Mouse (Mus musculus): Measurements from ENCODE around the gene Efcab6. TPM values are rescaled to one million over a fixed set of nuclear protein-coding genes. Genes with fewer than 3 reads are reported as not detected.

Gene Efcab6
- polyA plus RNA-seq, 1 experiment from 2014 or later: 0.65 TPM

- ATAC-seq: peak; percentile 85
- no peak overlapping the region for H3K4me3 ChIP-seq (ENCODE audit: low read length)
- H3K4me2 ChIP-seq (ENCODE audit: low read length): peak overlapping the region; percentile 32
- 5% methylated on average over 19 of the region's 19 CpGs for WGBS
- peaks cover 12% of the 10 kb centered on the region for H3K4me1 ChIP-seq (ENCODE audit: control insufficient read depth, insufficient read depth, low read depth, low read length)
- H3K9ac ChIP-seq (ENCODE audit: low read depth, low read length): no peak overlapping the region
- H3K36me3 ChIP-seq (ENCODE audit: control insufficient read depth, insufficient read depth, low read length): no peaks in the 10 kb centered on the region
- no peak overlapping the region for H3K27ac ChIP-seq (ENCODE audit: low read depth, low read length)
- no peaks in the 10 kb centered on the region for H3K9me3 ChIP-seq (ENCODE audit: control insufficient read depth, low read length)
- H3K27me3 ChIP-seq (replicated peaks; ENCODE audit: control insufficient read depth, insufficient read depth, low read length): no peaks in the 10 kb centered on the region
Measured at GRCm38 (mm10) chr15:83998115-83998514, 67.1 kb downstream of the Efcab6 start.

GRCm38 (mm10) chr15:83997550-83997949 lies 67.6 kb downstream of the Efcab6 start:
- ATAC-seq: peak; percentile 63; the same call in 1 of the 2 replicates
- Histone ChIP-seq H3K27ac (ENCODE audit: low read depth, low read length) (peak overlapping the region; percentile 37; the same call in 1 of the 2 replicates), H3K9me3 (ENCODE audit: control insufficient read depth, low read length) (no peaks in the 10 kb centered on the region), H3K4me1 (ENCODE audit: control insufficient read depth, insufficient read depth, low read depth, low read length) (peaks cover 12% of the 10 kb centered on the region), H3K27me3 (replicated peaks; ENCODE audit: control insufficient read depth, insufficient read depth, low read length) (no peaks in the 10 kb centered on the region), H3K4me2 (ENCODE audit: low read length) (no peak overlapping the region), H3K36me3 (ENCODE audit: control insufficient read depth, insufficient read depth, low read length) (no peaks in the 10 kb centered on the region), H3K9ac (ENCODE audit: low read depth, low read length) (no peak overlapping the region), H3K4me3 (ENCODE audit: low read length) (no peak overlapping the region)
- WGBS: 12% methylated on average over 4 of the region's 4 CpGs

DNA sequence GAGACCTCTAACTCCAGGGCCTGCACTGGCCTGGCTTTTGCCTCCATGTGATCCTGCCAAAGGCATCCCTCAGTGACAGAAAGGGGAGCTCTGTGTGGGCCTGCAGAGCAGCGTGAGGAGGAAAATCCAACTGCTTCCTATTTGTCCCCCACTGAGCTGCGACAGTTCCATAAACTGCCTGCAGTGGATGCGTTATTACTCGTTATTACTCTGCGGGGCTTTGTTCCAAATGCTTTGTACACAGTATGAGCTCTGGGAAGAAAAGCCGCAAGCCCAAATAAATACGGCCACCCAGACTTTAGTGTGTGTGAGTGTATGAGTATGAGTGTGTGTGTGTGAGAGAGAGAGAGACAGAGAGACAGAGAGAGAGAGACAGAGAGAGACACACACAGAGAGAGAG lies 68.3 kb downstream of the Efcab6 start:
- Histone ChIP-seq H3K4me3 (ENCODE audit: low read length) (no peak overlapping the region), H3K9me3 (ENCODE audit: control insufficient read depth, low read length) (no peaks in the 10 kb centered on the region), H3K9ac (ENCODE audit: low read depth, low read length) (no peak overlapping the region), H3K27ac (ENCODE audit: low read depth, low read length) (no peak overlapping the region), H3K36me3 (ENCODE audit: control insufficient read depth, insufficient read depth, low read length) (no peaks in the 10 kb centered on the region), H3K4me1 (ENCODE audit: control insufficient read depth, insufficient read depth, low read depth, low read length) (peaks cover 12% of the 10 kb centered on the region), H3K4me2 (ENCODE audit: low read length) (no peak overlapping the region), H3K27me3 (replicated peaks; ENCODE audit: control insufficient read depth, insufficient read depth, low read length) (no peaks in the 10 kb centered on the region)
- peak; percentile 31; the same call in 1 of the 2 replicates for ATAC-seq
- 39% methylated on average over 7 of the region's 7 CpGs for WGBS

DNA sequence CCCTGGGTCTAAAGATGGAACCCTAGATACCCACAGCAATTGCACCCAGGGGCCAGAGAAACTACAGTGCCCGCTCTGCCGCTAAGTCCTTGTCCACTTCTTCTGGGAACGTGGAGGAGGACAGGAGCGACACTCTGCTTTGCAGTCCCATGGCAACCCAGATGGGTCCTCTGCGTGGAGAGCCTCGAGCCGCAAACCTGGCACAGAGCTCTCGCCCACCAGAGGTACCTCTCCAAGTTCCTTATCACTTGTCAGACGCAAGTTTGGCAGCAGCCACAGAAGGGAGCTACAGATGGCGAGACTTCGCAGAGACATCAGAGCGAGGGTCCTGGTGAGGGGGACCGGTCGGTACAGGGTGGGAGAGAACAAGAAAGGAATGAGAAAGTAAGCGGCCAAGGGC lies 73.0 kb downstream of the Efcab6 start:
- H3K9me3 ChIP-seq (ENCODE audit: control insufficient read depth, low read length): no peaks in the 10 kb centered on the region
- 81% methylated on average over 15 of the region's 15 CpGs for WGBS
- no peak for ATAC-seq

DNA sequence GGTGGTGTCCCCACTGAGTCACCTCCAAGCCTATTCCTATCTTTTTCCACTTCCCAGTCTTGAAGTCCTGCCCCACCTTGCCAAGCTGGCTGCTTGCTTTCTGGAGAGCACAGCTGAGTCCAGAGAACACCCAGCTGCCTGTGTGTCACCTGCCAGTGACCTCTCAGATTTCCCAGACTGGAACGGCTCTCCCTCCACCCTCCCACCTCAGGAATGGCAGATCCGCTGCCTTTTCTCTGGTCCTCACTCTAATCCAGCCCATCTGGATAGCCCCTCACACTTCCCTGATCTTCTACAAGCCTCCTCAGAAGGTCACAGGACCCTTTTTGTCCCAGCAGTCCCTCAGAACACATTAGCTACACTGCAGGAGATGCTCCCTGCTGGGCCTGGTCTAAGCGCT lies 73.7 kb downstream of the Efcab6 start:
- H3K36me3 ChIP-seq (ENCODE audit: control insufficient read depth, insufficient read depth, low read length): no peaks in the 10 kb centered on the region
- ATAC-seq: no peak
- no peaks in the 10 kb centered on the region for H3K9me3 ChIP-seq (ENCODE audit: control insufficient read depth, low read length)
- H3K27me3 ChIP-seq (replicated peaks; ENCODE audit: control insufficient read depth, insufficient read depth, low read length): no peaks in the 10 kb centered on the region
- H3K27ac ChIP-seq (ENCODE audit: low read depth, low read length): no peak overlapping the region
- H3K4me1 ChIP-seq (ENCODE audit: control insufficient read depth, insufficient read depth, low read depth, low read length): peaks cover 2% of the 10 kb centered on the region
- no peak overlapping the region for H3K9ac ChIP-seq (ENCODE audit: low read depth, low read length)
- 17% methylated on average over 3 of the region's 3 CpGs for WGBS
- no peak overlapping the region for H3K4me3 ChIP-seq (ENCODE audit: low read length)
- H3K4me2 ChIP-seq (ENCODE audit: low read length): no peak overlapping the region

More for the DNA sequence above, 73.0 kb downstream of the Efcab6 start:
- no peak overlapping the region for H3K4me3 ChIP-seq (ENCODE audit: low read length)
- no peaks in the 10 kb centered on the region for H3K27me3 ChIP-seq (replicated peaks; ENCODE audit: control insufficient read depth, insufficient read depth, low read length)
- no peaks in the 10 kb centered on the region for H3K36me3 ChIP-seq (ENCODE audit: control insufficient read depth, insufficient read depth, low read length)
- H3K9ac ChIP-seq (ENCODE audit: low read depth, low read length): no peak overlapping the region
- H3K4me1 ChIP-seq (ENCODE audit: control insufficient read depth, insufficient read depth, low read depth, low read length): peaks cover 6% of the 10 kb centered on the region
- H3K4me2 ChIP-seq (ENCODE audit: low read length): no peak overlapping the region
- no peak overlapping the region for H3K27ac ChIP-seq (ENCODE audit: low read depth, low read length)

DNA sequence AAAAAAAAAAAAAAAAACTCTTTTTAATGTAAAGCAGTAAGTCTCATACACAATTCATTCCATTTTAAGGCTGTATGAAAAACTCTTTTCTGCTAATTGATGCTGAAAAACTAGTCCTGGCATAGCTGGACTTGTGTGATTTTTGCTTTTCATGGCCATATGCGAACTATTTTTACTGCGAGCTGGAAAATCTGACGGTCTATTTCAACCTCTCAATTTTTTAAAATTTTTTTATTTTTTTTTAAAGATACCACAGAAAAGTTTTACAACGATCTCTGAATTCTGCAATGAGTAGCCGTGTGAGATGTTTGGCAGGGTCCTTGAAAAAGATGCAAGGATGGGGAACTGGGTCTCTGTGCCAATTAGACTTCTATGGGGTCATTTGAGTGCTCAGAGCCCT lies 75.9 kb downstream of the Efcab6 start:
- H3K4me3 ChIP-seq (ENCODE audit: low read length): no peak overlapping the region
- H3K4me2 ChIP-seq (ENCODE audit: low read length): no peak overlapping the region
- no peaks in the 10 kb centered on the region for H3K9me3 ChIP-seq (ENCODE audit: control insufficient read depth, low read length)
- H3K27ac ChIP-seq (ENCODE audit: low read depth, low read length): no peak overlapping the region
- no peaks in the 10 kb centered on the region for H3K36me3 ChIP-seq (ENCODE audit: control insufficient read depth, insufficient read depth, low read length)
- 89% methylated on average over 5 of the region's 5 CpGs for WGBS
- H3K27me3 ChIP-seq (replicated peaks; ENCODE audit: control insufficient read depth, insufficient read depth, low read length): no peaks in the 10 kb centered on the region
- peaks cover 2% of the 10 kb centered on the region for H3K4me1 ChIP-seq (ENCODE audit: control insufficient read depth, insufficient read depth, low read depth, low read length)
- no peak overlapping the region for H3K9ac ChIP-seq (ENCODE audit: low read depth, low read length)
- no peak for ATAC-seq

GRCm38 (mm10) chr15:83988087-83988486 lies 77.1 kb downstream of the Efcab6 start:
- Histone ChIP-seq H3K9ac (ENCODE audit: low read depth, low read length) (no peak overlapping the region), H3K27me3 (replicated peaks; ENCODE audit: control insufficient read depth, insufficient read depth, low read length) (no peaks in the 10 kb centered on the region), H3K4me1 (ENCODE audit: control insufficient read depth, insufficient read depth, low read depth, low read length) (peaks cover 2% of the 10 kb centered on the region), H3K36me3 (ENCODE audit: control insufficient read depth, insufficient read depth, low read length) (no peaks in the 10 kb centered on the region), H3K9me3 (ENCODE audit: control insufficient read depth, low read length) (no peaks in the 10 kb centered on the region), H3K4me2 (ENCODE audit: low read length) (no peak overlapping the region), H3K27ac (ENCODE audit: low read depth, low read length) (no peak overlapping the region), H3K4me3 (ENCODE audit: low read length) (no peak overlapping the region)
- 18% methylated on average over 7 of the region's 7 CpGs for WGBS
- ATAC-seq: no peak

DNA sequence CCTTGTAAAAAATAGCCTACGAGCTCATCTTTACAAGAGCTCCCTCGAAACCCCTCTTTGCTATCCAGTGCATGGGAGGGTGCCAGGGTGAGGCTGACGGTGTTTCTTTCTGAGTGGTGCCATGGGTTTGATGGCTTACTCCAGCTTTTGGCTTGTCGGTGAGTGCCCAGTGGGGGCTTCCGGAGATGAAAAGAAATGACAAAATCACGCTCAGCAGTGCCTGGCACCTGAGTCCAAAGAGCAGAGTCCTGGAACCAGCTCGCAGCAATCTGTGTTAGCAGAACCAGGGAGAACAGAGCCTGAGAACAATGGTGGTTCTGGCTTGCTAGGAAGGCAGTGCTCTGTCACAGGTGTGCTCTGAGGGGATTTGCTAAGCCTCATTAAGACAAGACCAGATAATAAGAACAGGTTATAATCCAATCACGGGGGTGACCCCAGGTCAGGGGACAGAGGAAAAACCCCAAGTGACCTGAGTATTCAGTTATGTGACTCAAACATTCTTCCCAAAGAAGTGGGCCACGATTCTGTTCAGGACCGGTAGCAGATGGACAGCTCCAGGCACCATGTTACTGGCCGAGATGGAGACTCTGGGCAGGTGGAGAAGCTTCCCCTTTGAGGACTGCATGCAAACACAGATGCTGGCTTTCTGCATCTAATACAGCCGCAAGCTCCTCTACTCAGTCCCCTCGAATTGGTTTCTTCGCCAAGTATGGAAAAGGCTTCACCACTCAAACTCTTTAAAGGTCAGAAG lies 82.8 kb downstream of the Efcab6 start:
- no peaks in the 10 kb centered on the region for H3K27me3 ChIP-seq (replicated peaks; ENCODE audit: control insufficient read depth, insufficient read depth, low read length)
- WGBS: 62% methylated on average over 14 of the region's 14 CpGs
- no peaks in the 10 kb centered on the region for H3K9me3 ChIP-seq (ENCODE audit: control insufficient read depth, low read length)
- no peak for ATAC-seq
- no peak overlapping the region for H3K27ac ChIP-seq (ENCODE audit: low read depth, low read length)
- H3K4me1 ChIP-seq (ENCODE audit: control insufficient read depth, insufficient read depth, low read depth, low read length): no peaks in the 10 kb centered on the region
- H3K4me3 ChIP-seq (ENCODE audit: low read length): no peak overlapping the region
- H3K9ac ChIP-seq (ENCODE audit: low read depth, low read length): no peak overlapping the region
- no peak overlapping the region for H3K4me2 ChIP-seq (ENCODE audit: low read length)
- no peaks in the 10 kb centered on the region for H3K36me3 ChIP-seq (ENCODE audit: control insufficient read depth, insufficient read depth, low read length)

DNA sequence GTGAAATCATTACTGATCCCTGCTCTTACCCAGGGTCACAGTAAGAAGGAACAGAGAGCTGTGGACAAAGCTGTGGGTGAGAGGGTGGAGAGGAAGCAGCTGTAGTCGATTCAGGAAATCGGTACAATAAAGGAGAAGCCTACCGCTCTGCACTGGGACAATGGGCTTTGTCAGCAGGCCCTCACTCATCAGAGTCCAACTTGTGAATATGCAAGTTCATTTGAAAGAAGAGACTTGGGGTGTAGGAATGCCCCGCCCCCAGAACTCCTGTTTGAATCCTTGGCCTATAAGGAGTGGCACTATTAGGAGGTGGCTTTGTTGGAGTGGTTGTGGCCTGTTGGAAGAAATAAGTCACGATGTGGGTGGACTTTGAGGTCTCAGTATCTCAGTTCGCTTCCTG lies 86.3 kb downstream of the Efcab6 start:
- no peak for ATAC-seq
- Histone ChIP-seq H3K4me2 (ENCODE audit: low read length) (no peak overlapping the region), H3K9me3 (ENCODE audit: control insufficient read depth, low read length) (no peaks in the 10 kb centered on the region), H3K27me3 (replicated peaks; ENCODE audit: control insufficient read depth, insufficient read depth, low read length) (no peaks in the 10 kb centered on the region), H3K4me3 (ENCODE audit: low read length) (no peak overlapping the region), H3K4me1 (ENCODE audit: control insufficient read depth, insufficient read depth, low read depth, low read length) (no peaks in the 10 kb centered on the region), H3K36me3 (ENCODE audit: control insufficient read depth, insufficient read depth, low read length) (no peaks in the 10 kb centered on the region), H3K9ac (ENCODE audit: low read depth, low read length) (no peak overlapping the region), H3K27ac (ENCODE audit: low read depth, low read length) (no peak overlapping the region)
- WGBS: 49% methylated on average over 6 of the region's 6 CpGs

Measured in hindbrain, embryonic 16.5 days (tissue).